Mouse (Mus musculus) heart, embryonic 12.5 days (tissue): ENCODE data around the gene Ski. TPM values are rescaled to one million over a fixed set of nuclear protein-coding genes. Genes with fewer than 3 reads are reported as not detected.
A peak's percentile ranks its signal among the peaks of the same experiment; 100 is the strongest.

ENCODE experiments used
- ATAC-seq: fragments of 200-750 bp; cut with Nextera tagmentation; 2 replicates; pipeline ENCODE4 v1.8.0; 2017; ENCODE audit warnings: moderate TSS enrichment, moderate library complexity; ENCODE audit not compliant: insufficient number of reproducible peaks, low FRiP score
- H3K27ac ChIP-seq: fragments of 300-500 bp; sonication (generic); 2 replicates; pipeline ENCODE4 v1.5.1; 2016; ENCODE audit warnings: mild to moderate bottlenecking, moderate library complexity; ENCODE audit not compliant: poor library complexity, severe bottlenecking
- H3K27me3 ChIP-seq: fragments of 300-500 bp; sonication (generic); replicated peaks from 2 replicates; pipeline ENCODE4 v1.6.1; 2016; ENCODE audit warnings: mild to moderate bottlenecking, moderate library complexity
- H3K36me3 ChIP-seq: fragments of 300-500 bp; sonication (generic); 2 replicates; pipeline ENCODE4 v1.6.1; 2016; ENCODE audit warnings: mild to moderate bottlenecking, moderate library complexity
- H3K4me1 ChIP-seq: fragments of 300-500 bp; sonication (generic); replicated peaks from 2 replicates; pipeline ENCODE4 v1.6.1; 2016; ENCODE audit warnings: mild to moderate bottlenecking
- H3K4me2 ChIP-seq: fragments of 300-500 bp; sonication (generic); 2 replicates; pipeline ENCODE4 v1.6.1; 2016; ENCODE audit warnings: mild to moderate bottlenecking, moderate library complexity
- H3K4me3 ChIP-seq: fragments of 300-500 bp; sonication (generic); 2 replicates; pipeline ENCODE4 v1.5.1; 2016; ENCODE audit warnings: mild to moderate bottlenecking
- H3K9ac ChIP-seq: fragments of 300-500 bp; sonication (generic); 2 replicates; pipeline ENCODE4 v1.6.1; 2016; ENCODE audit warnings: mild to moderate bottlenecking, moderate library complexity
- H3K9me3 ChIP-seq: fragments of 300-500 bp; sonication (generic); replicated peaks from 2 replicates; pipeline ENCODE4 v1.6.1; 2016; ENCODE audit warnings: mild to moderate bottlenecking, moderate library complexity
- WGBS: fragments of 180-500 bp; shearing (Covaris S2); methylation state at CpG from one replicate; pipeline ENCODE4 v1.1.7; 2016; 5-methylcytosine and 5-hydroxymethylcytosine counted together
- polyA plus RNA-seq: library from polyadenylated mRNA; unstranded; fragments of >200 nt; fragmentation: Nextera tagmentation; extraction: Ambion mirVana; gene quantifications from 2 replicates; pipeline ENCODE4 v1.2.1, GENCODE M21; 2016

Gene Ski
- polyA plus RNA-seq, 1 experiment from 2014 or later: 11.9 TPM

GRCm38 (mm10) chr4:155149941-155150275 lies 72.5 kb downstream of the Ski start:
- H3K4me1 ChIP-seq: peaks cover 52% of the 10 kb centered on the region
- ATAC-seq: no peak
- 0 out of 2 replicates have a peak overlapping the region, but pooled peaks have one; percentile 57 for H3K4me3 ChIP-seq

DNA sequence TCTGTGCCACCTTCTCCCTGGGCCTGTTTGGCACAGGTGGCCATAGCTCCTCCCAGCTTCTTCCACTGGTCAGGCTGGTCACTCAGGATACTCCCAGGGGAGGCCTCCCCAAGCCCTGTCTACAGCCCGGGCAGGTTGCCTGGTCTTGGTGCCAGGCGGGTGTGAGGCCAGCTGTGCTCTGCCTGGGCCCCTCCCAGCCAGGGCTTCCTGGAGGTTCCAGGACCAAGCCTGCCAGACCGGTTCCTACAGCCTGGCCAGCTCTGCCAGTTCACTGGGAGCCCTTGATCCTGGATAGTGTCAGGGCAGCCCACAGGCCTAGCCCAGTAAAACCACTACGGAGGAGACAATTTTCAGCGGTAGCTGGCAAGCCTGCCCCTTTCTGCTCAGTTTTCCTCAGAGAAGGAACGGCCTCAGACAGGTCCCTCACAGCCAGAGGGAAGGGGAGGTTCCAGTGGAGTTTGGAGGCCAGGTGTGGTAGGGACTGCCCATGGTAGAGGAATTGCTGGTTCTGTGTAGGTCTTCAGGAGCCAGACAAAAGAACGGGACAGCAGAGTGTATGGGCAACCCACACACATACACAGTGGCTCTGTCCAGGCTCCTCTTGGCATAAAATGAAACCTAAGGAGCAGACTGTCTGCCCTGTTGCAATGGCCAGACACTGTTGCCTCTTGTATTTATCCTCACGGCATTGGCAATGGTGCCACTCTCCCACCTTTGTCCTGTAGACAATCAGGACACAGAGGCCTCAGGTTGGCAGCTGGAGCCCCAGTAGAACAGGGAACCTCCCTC lies 73.3 kb downstream of the Ski start:
- peaks cover 58% of the 10 kb centered on the region for H3K4me1 ChIP-seq

More at GRCm38 (mm10) chr4:155149941-155150275, 72.5 kb downstream of the Ski start:
- Histone ChIP-seq H3K9ac (peak overlapping the region; percentile 85), H3K36me3 (peaks cover 18% of the 10 kb centered on the region), H3K9me3 (no peaks in the 10 kb centered on the region), H3K27me3 (no peaks in the 10 kb centered on the region), H3K4me2 (peak overlapping the region; percentile 93), H3K27ac (0 out of 2 replicates have a peak overlapping the region, but pooled peaks have one; percentile 82)
- WGBS: 55% methylated on average over 6 of the region's 6 CpGs

GRCm38 (mm10) chr4:155148453-155148852 lies 73.9 kb downstream of the Ski start:
- H3K4me3 ChIP-seq: no peak overlapping the region
- H3K4me1 ChIP-seq: peaks cover 65% of the 10 kb centered on the region
- no peaks in the 10 kb centered on the region for H3K9me3 ChIP-seq
- ATAC-seq: no peak
- H3K9ac ChIP-seq: no peak overlapping the region
- H3K27ac ChIP-seq: no peak overlapping the region
- peaks cover 8% of the 10 kb centered on the region for H3K36me3 ChIP-seq
- WGBS: 50% methylated on average over 4 of the region's 4 CpGs
- H3K27me3 ChIP-seq: no peaks in the 10 kb centered on the region
- H3K4me2 ChIP-seq: no peak overlapping the region

More for the DNA sequence above, 73.3 kb downstream of the Ski start:
- Histone ChIP-seq H3K9ac (no peak overlapping the region), H3K4me2 (no peak overlapping the region), H3K27me3 (no peaks in the 10 kb centered on the region), H3K36me3 (peaks cover 13% of the 10 kb centered on the region), H3K27ac (no peak overlapping the region; the same call in 1 of the 2 replicates), H3K9me3 (no peaks in the 10 kb centered on the region), H3K4me3 (no peak overlapping the region)
- WGBS: 70% methylated on average over 8 of the region's 8 CpGs
- no peak for ATAC-seq

GRCm38 (mm10) chr4:155146107-155146823 lies 76.1 kb downstream of the Ski start:
- Histone ChIP-seq H3K9me3 (no peaks in the 10 kb centered on the region), H3K9ac (no peak overlapping the region), H3K4me2 (no peak overlapping the region), H3K27me3 (no peaks in the 10 kb centered on the region), H3K36me3 (no peaks in the 10 kb centered on the region), H3K4me3 (no peak overlapping the region), H3K4me1 (peaks cover 56% of the 10 kb centered on the region), H3K27ac (no peak overlapping the region)
- 66% methylated on average over 14 of the region's 14 CpGs for WGBS
- ATAC-seq: no peak

DNA sequence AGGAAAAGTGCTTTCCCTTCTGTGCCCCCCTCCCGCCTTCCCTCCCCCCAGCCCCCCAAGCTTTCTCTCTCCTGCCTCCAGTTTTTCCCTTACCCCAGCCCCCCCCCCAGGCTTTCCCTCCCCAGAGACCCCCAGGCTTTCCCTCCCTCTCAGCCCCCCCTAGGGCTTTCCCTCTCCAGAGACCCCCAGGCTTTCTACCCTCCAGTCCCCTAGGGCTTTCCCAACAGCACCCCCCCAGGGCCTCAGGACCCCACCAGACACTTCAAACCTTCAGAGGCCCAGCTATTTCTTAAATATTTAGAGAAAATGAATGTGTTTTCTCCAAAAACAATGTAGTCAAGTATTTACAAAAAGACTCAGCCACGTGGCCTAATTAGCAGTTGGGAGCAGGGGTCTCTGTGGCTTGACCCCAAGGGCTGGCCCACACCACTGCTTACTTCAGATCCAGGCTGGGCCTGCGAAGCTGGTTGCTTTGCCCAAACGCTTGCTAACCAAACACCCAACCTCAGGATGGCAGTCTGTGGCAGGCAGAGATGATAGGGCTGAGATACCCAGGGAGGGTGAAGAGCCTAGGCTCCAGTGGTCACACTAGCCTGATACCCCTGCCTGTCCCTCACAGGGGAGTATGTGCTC lies 77.7 kb downstream of the Ski start:
- 81% methylated on average over 4 of the region's 4 CpGs for WGBS
- H3K27me3 ChIP-seq: no peaks in the 10 kb centered on the region
- H3K4me1 ChIP-seq: peaks cover 55% of the 10 kb centered on the region
- H3K36me3 ChIP-seq: no peaks in the 10 kb centered on the region
- H3K9ac ChIP-seq: peak overlapping the region; percentile 42; the same call in 1 of the 2 replicates
- no peak overlapping the region for H3K4me3 ChIP-seq
- ATAC-seq: no peak
- peak overlapping the region; percentile 88 for H3K27ac ChIP-seq
- 0 out of 2 replicates have a peak overlapping the region, but pooled peaks have one; percentile 1 for H3K4me2 ChIP-seq
- H3K9me3 ChIP-seq: no peaks in the 10 kb centered on the region

GRCm38 (mm10) chr4:155143871-155144502 lies 78.4 kb downstream of the Ski start:
- Histone ChIP-seq H3K9ac (peak overlapping the region; percentile 42), H3K36me3 (no peaks in the 10 kb centered on the region), H3K9me3 (no peaks in the 10 kb centered on the region), H3K4me2 (peak overlapping the region; percentile 1; the same call in 1 of the 2 replicates), H3K4me1 (peaks cover 51% of the 10 kb centered on the region), H3K4me3 (no peak overlapping the region), H3K27ac (peak overlapping the region; percentile 88), H3K27me3 (no peaks in the 10 kb centered on the region)
- 38% methylated on average over 12 of the region's 12 CpGs for WGBS
- peak; percentile 61 for ATAC-seq

- Histone ChIP-seq H3K4me3 (no peak overlapping the region), H3K9ac (peak overlapping the region; percentile 42; the same call in 1 of the 2 replicates), H3K27ac (peak overlapping the region; percentile 88), H3K4me2 (no peak overlapping the region; the same call in 1 of the 2 replicates), H3K27me3 (no peaks in the 10 kb centered on the region), H3K36me3 (no peaks in the 10 kb centered on the region), H3K4me1 (peaks cover 45% of the 10 kb centered on the region), H3K9me3 (no peaks in the 10 kb centered on the region)
- 55% methylated on average over 2 of the region's 2 CpGs for WGBS
- ATAC-seq: no peak
These were observed 79.0 kb downstream of the Ski start for GRCm38 (mm10) chr4:155143411-155143810.

GRCm38 (mm10) chr4:155142836-155143235 lies 79.6 kb downstream of the Ski start:
- WGBS: 87% methylated on average over 5 of the region's 5 CpGs

GRCm38 (mm10) chr4:155140795-155141265 lies 81.6 kb downstream of the Ski start:
- Histone ChIP-seq H3K4me2 (no peak overlapping the region), H3K4me1 (peaks cover 52% of the 10 kb centered on the region), H3K27me3 (no peaks in the 10 kb centered on the region), H3K36me3 (no peaks in the 10 kb centered on the region), H3K9me3 (no peaks in the 10 kb centered on the region), H3K9ac (no peak overlapping the region), H3K27ac (no peak overlapping the region), H3K4me3 (no peak overlapping the region)
- 48% methylated on average over 12 of the region's 12 CpGs for WGBS
- ATAC-seq: no peak

More at GRCm38 (mm10) chr4:155142836-155143235, 79.6 kb downstream of the Ski start:
- H3K36me3 ChIP-seq: no peaks in the 10 kb centered on the region
- H3K4me3 ChIP-seq: no peak overlapping the region
- no peak for ATAC-seq
- H3K4me1 ChIP-seq: peaks cover 41% of the 10 kb centered on the region
- H3K9ac ChIP-seq: no peak overlapping the region
- H3K27me3 ChIP-seq: no peaks in the 10 kb centered on the region
- no peaks in the 10 kb centered on the region for H3K9me3 ChIP-seq
- no peak overlapping the region for H3K27ac ChIP-seq
- H3K4me2 ChIP-seq: no peak overlapping the region

- Histone ChIP-seq H3K9ac (0 out of 2 replicates have a peak overlapping the region, but pooled peaks have one; percentile 13), H3K27me3 (no peaks in the 10 kb centered on the region), H3K27ac (no peak overlapping the region), H3K36me3 (no peaks in the 10 kb centered on the region), H3K4me1 (peaks cover 59% of the 10 kb centered on the region), H3K9me3 (no peaks in the 10 kb centered on the region), H3K4me2 (no peak overlapping the region), H3K4me3 (no peak overlapping the region)
- WGBS: 55% methylated on average over 2 of the region's 2 CpGs
- ATAC-seq: no peak
These were observed 82.2 kb downstream of the Ski start for GRCm38 (mm10) chr4:155140150-155140549.
